In the genomic region with DNA sequence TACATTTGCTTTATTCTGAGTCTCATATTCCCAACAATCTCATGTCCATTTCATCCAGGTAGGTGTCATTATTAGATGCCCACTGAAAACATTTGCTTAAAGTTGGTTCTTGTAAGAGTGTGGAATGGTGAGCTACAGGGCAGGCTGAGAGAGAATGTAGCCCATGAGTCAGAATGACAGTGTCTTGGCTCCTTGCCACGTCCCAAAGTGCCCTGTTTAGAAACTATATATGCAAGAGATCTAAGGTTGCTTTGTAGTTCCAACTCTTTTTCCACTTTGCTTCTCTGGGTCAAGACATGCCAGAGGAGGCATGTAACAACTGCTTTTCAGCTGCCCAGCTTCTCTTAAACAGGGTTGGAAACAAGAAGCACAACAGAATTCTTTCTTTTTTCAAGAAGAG, we compare ENCODE assay signal across 22 mouse cellular contexts. TPM values are rescaled to one million over a fixed set of nuclear protein-coding genes. Genes with fewer than 3 reads are reported as not detected.
DNase-seq lines count a peak whose midpoint lies in the region; ATAC-seq and TF ChIP-seq lines count a peak whose summit lies in the region.
"Had no signal": no experiment of that assay in that cellular context is flagged by ENCODE, and none has a peak within 500 bp of the region (broad histone marks: within the 10 kb centered on the region; RNA-seq: fewer than 3 reads in every experiment).

No protein-coding gene starts in this region.

- TF ChIP-seq CTCF in liver, postnatal 0 days (IDR thresholded peaks at IDR 0.05; ENCODE audit: low read depth): no peak
- TF ChIP-seq CTCF in forebrain, postnatal 0 days (IDR thresholded peaks at IDR 0.05; ENCODE audit: low read depth): no peak

- no peaks in the 10 kb centered on the region for H3K4me1 ChIP-seq in liver, postnatal 0 days (ENCODE audit: insufficient read depth)
- H3K4me1 ChIP-seq in liver, embryonic 11.5 days (replicated peaks; ENCODE audit: control insufficient read depth, insufficient read depth, low read length): no peaks in the 10 kb centered on the region
- H3K4me1 ChIP-seq in forebrain, embryonic 10.5 days: peaks cover 11% of the 10 kb centered on the region
- no peaks in the 10 kb centered on the region for H3K4me1 ChIP-seq in forebrain, postnatal 0 days (ENCODE audit: insufficient read depth)
- H3K4me1 ChIP-seq: forebrain, embryonic 12.5 days; intestine, embryonic 15.5 days; liver, embryonic 13.5 days; midbrain, embryonic 15.5 days had no signal

- TF ChIP-seq EP300 in liver, postnatal 0 days (IDR thresholded peaks at IDR 0.05; ENCODE audit: low read depth): no peak

- H3K27ac ChIP-seq in liver, postnatal 0 days (ENCODE audit: low read depth): no peak overlapping the region
- H3K27ac ChIP-seq in liver, embryonic 11.5 days (ENCODE audit: low read depth, low read length): no peak overlapping the region
- H3K27ac ChIP-seq in forebrain, embryonic 10.5 days: no peak overlapping the region
- H3K27ac ChIP-seq in forebrain, postnatal 0 days (ENCODE audit: low read depth, low read length): no peak overlapping the region
- H3K27ac ChIP-seq: forebrain, embryonic 12.5 days; hindbrain, embryonic 15.5 days; intestine, embryonic 15.5 days; kidney, postnatal 0 days; left cerebral cortex, adult 2 months; liver, embryonic 13.5 days; midbrain, embryonic 15.5 days had no signal

- no peaks in the 10 kb centered on the region for H3K36me3 ChIP-seq in liver, postnatal 0 days (replicated peaks; ENCODE audit: insufficient read depth, low read length)
- no peaks in the 10 kb centered on the region for H3K36me3 ChIP-seq in liver, embryonic 11.5 days (ENCODE audit: control insufficient read depth, insufficient read depth, low read length)
- no peaks in the 10 kb centered on the region for H3K36me3 ChIP-seq in forebrain, embryonic 10.5 days (replicated peaks)
- H3K36me3 ChIP-seq in forebrain, postnatal 0 days (ENCODE audit: insufficient read depth): no peaks in the 10 kb centered on the region
- H3K36me3 ChIP-seq: forebrain, embryonic 12.5 days; heart, embryonic 12.5 days; hindbrain, embryonic 15.5 days; intestine, embryonic 15.5 days; liver, embryonic 13.5 days; midbrain, embryonic 15.5 days had no signal

- H3K27me3 ChIP-seq in liver, postnatal 0 days (ENCODE audit: insufficient read depth, low read length): no peaks in the 10 kb centered on the region
- H3K27me3 ChIP-seq in liver, embryonic 11.5 days (replicated peaks; ENCODE audit: control insufficient read depth, insufficient read depth, low read length): no peaks in the 10 kb centered on the region
- peaks cover 13% of the 10 kb centered on the region for H3K27me3 ChIP-seq in forebrain, embryonic 10.5 days (ENCODE audit: poor library complexity, severe bottlenecking)
- no peaks in the 10 kb centered on the region for H3K27me3 ChIP-seq in forebrain, postnatal 0 days (ENCODE audit: insufficient read depth, low read length)
- H3K27me3 ChIP-seq: CH12.LX; heart, embryonic 12.5 days; hindbrain, embryonic 15.5 days; intestine, embryonic 15.5 days; liver, embryonic 13.5 days; midbrain, embryonic 15.5 days had no signal

- intact Hi-C loops in heart, postnatal 10 days (cut with DNase I): loop anchor here (10.0 kb wide), 1 partner anchor 205 kb away; no protein-coding TSS in a partner anchor
- intact Hi-C loops in heart, postnatal 36 days (cut with DNase I): no loop called here

- H3K4me2 ChIP-seq in liver, postnatal 0 days (ENCODE audit: low read depth, low read length): no peak overlapping the region
- no peak overlapping the region for H3K4me2 ChIP-seq in liver, embryonic 11.5 days
- no peak overlapping the region for H3K4me2 ChIP-seq in forebrain, postnatal 0 days (ENCODE audit: low read depth)
- H3K4me2 ChIP-seq: forebrain, embryonic 12.5 days; heart, embryonic 12.5 days; hindbrain, embryonic 15.5 days; intestine, embryonic 15.5 days; liver, embryonic 13.5 days; midbrain, embryonic 15.5 days had no signal

- H3K9ac ChIP-seq in liver, postnatal 0 days (replicated peaks): no peak overlapping the region
- H3K9ac ChIP-seq in liver, embryonic 11.5 days (ENCODE audit: low read depth, low read length): no peak overlapping the region
- H3K9ac ChIP-seq in forebrain, postnatal 0 days: no peak overlapping the region
- H3K9ac ChIP-seq: forebrain, embryonic 12.5 days; heart, embryonic 12.5 days; hindbrain, embryonic 15.5 days; intestine, embryonic 15.5 days; liver, embryonic 13.5 days; midbrain, embryonic 15.5 days had no signal

- ATAC-seq in liver, postnatal 0 days: no peak
- no peak for ATAC-seq in liver, embryonic 11.5 days (replicated peaks; ENCODE audit: low FRiP score)
- ATAC-seq in forebrain, postnatal 0 days: no peak
- ATAC-seq: intestine, embryonic 15.5 days; midbrain, embryonic 15.5 days had no signal

- H3K4me3 ChIP-seq in liver, postnatal 0 days (ENCODE audit: low read depth, low read length): no peak overlapping the region
- no peak overlapping the region for H3K4me3 ChIP-seq in liver, embryonic 11.5 days (ENCODE audit: low read depth, low read length)
- no peak overlapping the region for H3K4me3 ChIP-seq in forebrain, embryonic 10.5 days
- no peak overlapping the region for H3K4me3 ChIP-seq in forebrain, postnatal 0 days (ENCODE audit: low read depth, low read length)
- H3K4me3 ChIP-seq: forebrain, embryonic 12.5 days; heart, embryonic 12.5 days; hindbrain, embryonic 15.5 days; intestine, embryonic 15.5 days; left cerebral cortex, adult 2 months; liver, embryonic 13.5 days; midbrain, embryonic 15.5 days; myocyte had no signal

- no peaks in the 10 kb centered on the region for H3K9me3 ChIP-seq in liver, postnatal 0 days (ENCODE audit: low read length)
- H3K9me3 ChIP-seq in liver, embryonic 11.5 days (ENCODE audit: control insufficient read depth, low read length): no peaks in the 10 kb centered on the region
- no peaks in the 10 kb centered on the region for H3K9me3 ChIP-seq in forebrain, embryonic 10.5 days
- no peaks in the 10 kb centered on the region for H3K9me3 ChIP-seq in forebrain, postnatal 0 days (ENCODE audit: low read length)
- H3K9me3 ChIP-seq: forebrain, embryonic 12.5 days; heart, embryonic 12.5 days; hindbrain, embryonic 15.5 days; intestine, embryonic 15.5 days; liver, embryonic 13.5 days; midbrain, embryonic 15.5 days had no signal

- 42% methylated on average over 1 of the region's 1 CpGs for WGBS in liver, postnatal 0 days (ENCODE audit: insufficient replicate concordance)
- WGBS in liver, embryonic 11.5 days: 55% methylated on average over 1 of the region's 1 CpGs
- 65% methylated on average over 1 of the region's 1 CpGs for WGBS in forebrain, embryonic 10.5 days
- 48% methylated on average over 1 of the region's 1 CpGs for WGBS in forebrain, postnatal 0 days

- peak; percentile 9 to 11 for DNase-seq in heart, postnatal 10 days
- DNase-seq in heart, postnatal 36 days: no peak
- peak; percentile 46 for DNase-seq in liver, postnatal 0 days
- no peak for DNase-seq in liver, embryonic 11.5 days (ENCODE audit: low spot score)
- peak; percentile 37 for DNase-seq in Muller cell, postnatal 12 days (ENCODE audit: inconsistent ontology term)
- DNase-seq in adrenal gland, postnatal 25 days: peak; percentile 67
- DNase-seq in forebrain, embryonic 10.5 days (ENCODE audit: extremely low spot score, low spot score): no peak
- no peak for DNase-seq in forebrain, postnatal 0 days
- DNase-seq: cerebellum, adult 9-11 months; layer of hippocampus, adult 9-11 months; left cerebral cortex, postnatal 4 days; liver, embryonic 13.5 days; thymus, postnatal 25 days had no signal

RNA-seq across cellular contexts. Expression of a gene that starts 9.1 kb away (rescaled TPM):
- 1 to 10 TPM; 2.4 to 2.7 TPM for total RNA-seq in heart, postnatal 10 days (2021)
- total RNA-seq in heart, postnatal 36 days (2021): 1 to 10 TPM; 1.4 to 1.5 TPM
- 0.90 and 1.8 TPM in 2 replicates for polyA plus RNA-seq in liver, postnatal 0 days (2015; fragmentation: Nextera tagmentation; extraction: Ambion mirVana)
- polyA plus RNA-seq in liver, embryonic 11.5 days (2014; fragmentation: Nextera tagmentation; extraction: Ambion mirVana): 4.0 and 4.1 TPM in 2 replicates
- total RNA-seq in adrenal gland, postnatal 25 days (2021): 18.7 and 28.4 TPM in 2 replicates
- polyA plus RNA-seq in forebrain, embryonic 10.5 days (2016; fragmentation: Nextera tagmentation; extraction: Ambion mirVana): 2.3 and 2.5 TPM in 2 replicates
- 25.2 and 29.2 TPM in 2 replicates for total RNA-seq in forebrain, postnatal 0 days (2014; rRNA removed)
- polyA plus RNA-seq in forebrain, postnatal 0 days (2015; fragmentation: Nextera tagmentation; extraction: Ambion mirVana): 9.4 and 19.0 TPM in 2 replicates

Comparison
In these comparisons a context has a peak if more than half of its experiments do, and no peak if none do; other contexts are left out.
1. DNase-seq: peak in heart, postnatal 10 days (2 of 2), liver, postnatal 0 days (single experiment), Muller cell, postnatal 12 days (single experiment) and adrenal gland, postnatal 25 days (single experiment); none in heart, postnatal 36 days (0 of 2), liver, embryonic 11.5 days (single experiment), forebrain, embryonic 10.5 days (single experiment) and forebrain, postnatal 0 days (single experiment).